Mouse (Mus musculus) neural tube, embryonic 12.5 days (tissue): ENCODE data around the gene Ralbp1. TPM values are rescaled to one million over a fixed set of nuclear protein-coding genes. Genes with fewer than 3 reads are reported as not detected.

Experiments used
- ATAC-seq: fragments of 200-750 bp; cut with Nextera tagmentation; 2 replicates; pipeline ENCODE4 v1.8.0; 2017; ENCODE audit warnings: low read depth, mild to moderate bottlenecking, moderate TSS enrichment, moderate library complexity; ENCODE audit not compliant: low FRiP score
- H3K27ac ChIP-seq: fragments of 300-500 bp; sonication (generic); 2 replicates; pipeline ENCODE4 v1.5.1; 2016
- H3K27me3 ChIP-seq: fragments of 300-500 bp; sonication (generic); replicated peaks from 2 replicates; pipeline ENCODE4 v1.6.1; 2016; ENCODE audit warnings: mild to moderate bottlenecking
- H3K36me3 ChIP-seq: fragments of 300-500 bp; sonication (generic); 2 replicates; pipeline ENCODE4 v1.6.1; 2016; ENCODE audit warnings: mild to moderate bottlenecking
- H3K4me1 ChIP-seq: fragments of 300-500 bp; sonication (generic); 2 replicates; pipeline ENCODE4 v1.6.1; 2016
- H3K4me2 ChIP-seq: fragments of 300-500 bp; sonication (generic); replicated peaks from 2 replicates; pipeline ENCODE4 v1.6.1; 2016; ENCODE audit warnings: mild to moderate bottlenecking
- H3K4me3 ChIP-seq: fragments of 300-500 bp; sonication (generic); 2 replicates; pipeline ENCODE4 v1.5.1; 2016
- H3K9ac ChIP-seq: fragments of 300-500 bp; sonication (generic); 2 replicates; pipeline ENCODE4 v1.6.1; 2016; ENCODE audit warnings: mild to moderate bottlenecking
- H3K9me3 ChIP-seq: fragments of 300-500 bp; sonication (generic); 2 replicates; pipeline ENCODE4 v1.6.1; 2016; ENCODE audit warnings: mild to moderate bottlenecking
- WGBS: fragments of 180-500 bp; shearing (Covaris S2); methylation state at CpG from one replicate; pipeline ENCODE4 v1.1.7; 2016; 5-methylcytosine and 5-hydroxymethylcytosine counted together
- polyA plus RNA-seq: library from polyadenylated mRNA; unstranded; fragments of >200 nt; fragmentation: Nextera tagmentation; extraction: Ambion mirVana; gene quantifications from 2 replicates; pipeline ENCODE4 v1.2.1, GENCODE M21; 2016

Ralbp1 gene
- polyA plus RNA-seq, 1 experiment from 2014 or later: 53.0 TPM

DNA sequence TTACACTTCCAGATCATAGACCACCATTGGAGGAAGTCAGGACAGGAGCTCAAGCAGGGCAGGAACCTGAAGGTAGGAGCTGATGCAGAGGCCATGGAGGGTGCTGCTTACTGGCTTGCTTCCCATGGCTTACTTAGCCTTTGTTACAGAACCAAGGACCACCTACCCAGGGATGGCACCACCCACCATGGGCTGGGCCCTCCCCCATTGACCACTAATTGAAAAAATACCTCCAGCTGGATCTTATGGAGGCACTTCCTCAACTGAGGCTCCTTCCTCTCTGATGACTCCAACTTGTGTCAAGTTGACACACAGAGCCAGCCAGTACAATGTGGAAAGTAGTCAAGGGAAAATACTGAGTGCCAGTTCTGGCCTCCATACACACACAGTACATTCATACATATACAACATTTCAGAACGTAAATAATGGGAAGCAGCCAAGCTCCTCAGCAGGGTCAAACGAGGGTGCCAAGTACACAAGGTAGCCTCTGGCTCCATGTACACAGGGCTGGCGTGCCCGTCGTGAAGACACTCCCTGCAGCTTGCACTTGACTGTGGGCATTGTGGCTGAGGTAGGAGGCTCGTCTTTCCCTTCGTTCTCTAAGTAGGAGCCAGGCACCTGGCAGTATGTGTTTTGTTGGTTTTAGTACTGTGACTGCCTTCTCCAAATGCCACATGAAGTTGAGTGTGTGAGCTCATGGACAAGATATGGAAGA is 45.9 kb downstream of the Ralbp1 start:
- 90% methylated on average over 7 of the region's 7 CpGs for WGBS

DNA sequence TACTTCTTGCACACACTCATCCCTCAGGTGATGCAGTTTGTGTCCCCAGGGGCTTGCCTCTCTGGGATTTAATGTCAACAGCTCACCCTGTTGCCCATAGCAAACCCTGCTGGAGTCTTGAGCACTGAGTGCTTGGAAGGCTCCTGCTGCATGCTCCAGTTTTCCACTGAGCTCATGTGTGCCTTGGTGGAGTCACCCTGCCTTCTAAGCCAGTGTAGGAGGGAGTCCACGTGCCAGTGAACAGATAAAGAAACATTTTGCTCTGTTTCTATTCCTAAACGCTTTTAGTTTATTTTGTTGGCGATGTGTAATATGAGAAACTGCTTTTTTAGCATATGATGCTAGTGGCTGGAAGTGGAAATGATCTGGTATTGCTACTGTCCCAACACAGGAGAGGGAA is 48.9 kb downstream of the Ralbp1 start:
- WGBS: 96% methylated on average over 3 of the region's 3 CpGs
- Histone ChIP-seq H3K4me3 (no peak overlapping the region), H3K36me3 (peaks cover 91% of the 10 kb centered on the region), H3K9me3 (no peaks in the 10 kb centered on the region), H3K27me3 (no peaks in the 10 kb centered on the region), H3K9ac (no peak overlapping the region), H3K4me2 (no peak overlapping the region), H3K4me1 (no peaks in the 10 kb centered on the region), H3K27ac (no peak overlapping the region)
- no peak for ATAC-seq

More for the DNA sequence above, 45.9 kb downstream of the Ralbp1 start:
- H3K27me3 ChIP-seq: no peaks in the 10 kb centered on the region
- H3K27ac ChIP-seq: no peak overlapping the region
- H3K4me1 ChIP-seq: no peaks in the 10 kb centered on the region
- H3K9ac ChIP-seq: no peak overlapping the region
- no peaks in the 10 kb centered on the region for H3K9me3 ChIP-seq
- ATAC-seq: no peak
- H3K4me3 ChIP-seq: no peak overlapping the region
- peaks cover 89% of the 10 kb centered on the region for H3K36me3 ChIP-seq
- H3K4me2 ChIP-seq: no peak overlapping the region

DNA sequence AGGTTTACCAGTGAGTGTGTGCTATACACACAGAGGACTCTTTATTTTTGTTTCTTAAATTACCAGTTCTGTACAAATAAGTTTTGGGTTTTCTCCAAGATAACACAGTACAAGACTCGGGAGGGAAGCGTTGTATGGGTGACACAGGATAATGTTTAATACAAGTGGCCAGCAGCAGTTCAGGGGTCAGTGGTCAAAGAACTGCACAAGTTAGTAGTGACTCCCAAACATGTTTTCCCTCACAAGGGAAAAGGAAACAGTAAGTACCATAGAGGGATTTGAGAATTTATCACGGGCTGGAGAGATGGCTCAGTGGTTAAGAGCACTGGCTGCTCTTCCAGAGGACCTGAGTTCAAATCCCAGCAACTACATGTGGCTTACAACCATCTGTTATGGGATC is 51.7 kb downstream of the Ralbp1 start:
- Histone ChIP-seq H3K4me2 (no peak overlapping the region), H3K9ac (no peak overlapping the region), H3K27ac (no peak overlapping the region), H3K36me3 (peaks cover 90% of the 10 kb centered on the region), H3K9me3 (no peaks in the 10 kb centered on the region), H3K27me3 (no peaks in the 10 kb centered on the region), H3K4me1 (no peaks in the 10 kb centered on the region), H3K4me3 (no peak overlapping the region)
- 91% methylated on average over 3 of the region's 3 CpGs for WGBS
- ATAC-seq: no peak

DNA sequence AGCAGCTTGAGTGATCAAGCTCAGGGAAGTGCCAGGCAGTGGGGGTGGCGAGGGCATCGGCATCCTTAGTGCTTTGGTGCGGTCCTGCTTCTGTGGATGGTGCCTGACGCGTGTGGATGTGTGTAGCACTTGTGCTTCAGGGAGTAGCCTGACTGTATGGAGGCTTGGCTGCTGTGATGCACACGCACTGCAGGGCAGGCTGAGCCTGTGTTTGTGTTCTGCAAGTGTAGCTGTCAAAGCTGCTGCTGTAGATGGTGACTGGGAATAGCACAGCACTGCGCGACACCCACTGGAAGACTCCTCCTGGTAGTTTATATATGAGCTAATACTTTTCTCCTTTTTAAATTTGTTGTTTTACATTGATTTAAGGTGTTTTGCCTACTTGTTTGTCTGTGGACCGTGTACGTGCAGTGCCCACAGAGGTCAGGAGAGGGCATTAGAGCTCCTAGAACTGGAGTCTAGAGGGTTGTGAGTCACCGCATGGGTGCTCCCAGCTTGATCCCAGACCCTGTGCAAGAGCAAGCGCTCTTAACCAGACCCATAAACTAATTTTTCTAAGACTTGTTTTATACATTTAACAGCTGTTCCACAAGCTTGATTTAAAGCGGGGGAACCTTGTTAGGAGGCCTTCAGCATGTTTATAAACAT is 55.3 kb downstream of the Ralbp1 start:
- Histone ChIP-seq H3K4me1 (peaks cover 3% of the 10 kb centered on the region; the same call in 1 of the 2 replicates), H3K36me3 (peaks cover 77% of the 10 kb centered on the region), H3K27ac (no peak overlapping the region), H3K4me2 (no peak overlapping the region), H3K9me3 (no peaks in the 10 kb centered on the region), H3K9ac (no peak overlapping the region), H3K4me3 (no peak overlapping the region), H3K27me3 (no peaks in the 10 kb centered on the region)
- WGBS: 91% methylated on average over 13 of the region's 13 CpGs
- ATAC-seq: no peak

DNA sequence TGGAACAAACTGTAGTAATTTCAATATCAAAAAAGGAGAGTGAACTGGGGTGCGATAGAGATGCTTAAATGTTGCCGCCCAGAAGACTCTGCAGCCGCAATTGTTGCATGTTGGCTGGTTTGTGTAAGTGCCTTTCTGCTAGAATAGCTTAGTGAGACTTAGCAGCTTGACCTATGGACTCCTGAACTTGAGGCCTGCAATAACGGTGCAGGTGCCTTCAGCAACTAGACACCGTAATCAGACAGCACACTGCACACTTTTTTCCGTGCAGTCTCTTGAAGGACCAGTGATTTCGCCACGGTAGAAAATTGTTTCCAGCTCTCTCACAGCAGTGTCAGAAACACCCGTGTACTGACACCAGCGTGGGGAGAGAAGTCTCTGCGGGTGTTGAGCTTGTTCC is 56.6 kb downstream of the Ralbp1 start:
- no peak overlapping the region for H3K9ac ChIP-seq
- no peak overlapping the region for H3K27ac ChIP-seq
- ATAC-seq: no peak
- no peaks in the 10 kb centered on the region for H3K9me3 ChIP-seq
- H3K36me3 ChIP-seq: peaks cover 78% of the 10 kb centered on the region
- no peak overlapping the region for H3K4me3 ChIP-seq
- WGBS: 96% methylated on average over 11 of the region's 11 CpGs
- H3K4me2 ChIP-seq: no peak overlapping the region
- H3K4me1 ChIP-seq: peaks cover 3% of the 10 kb centered on the region; the same call in 1 of the 2 replicates
- no peaks in the 10 kb centered on the region for H3K27me3 ChIP-seq

DNA sequence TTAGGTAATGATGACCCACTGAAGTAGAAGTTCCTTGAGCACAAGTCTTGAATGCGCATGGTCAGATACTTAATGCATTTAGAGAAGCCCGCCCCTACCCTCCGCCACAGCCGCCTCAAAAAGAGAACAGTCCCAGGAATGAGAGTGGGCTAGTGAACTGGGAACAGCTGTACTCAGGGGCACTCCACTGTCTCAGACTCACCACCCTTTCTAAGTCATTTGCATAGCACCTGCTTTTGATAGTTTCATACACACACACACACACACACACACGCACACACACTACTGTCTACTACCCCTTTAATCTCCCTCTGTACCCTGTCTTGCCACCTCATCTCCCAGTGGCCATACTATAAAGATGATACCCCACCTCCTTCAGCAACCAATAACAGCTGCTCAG is 57.7 kb downstream of the Ralbp1 start:
- 0 out of 2 replicates have a peak, but pooled peaks have one; percentile 50 for ATAC-seq
- Histone ChIP-seq H3K27ac (no peak overlapping the region), H3K36me3 (peaks cover 70% of the 10 kb centered on the region), H3K4me2 (no peak overlapping the region), H3K4me1 (peaks cover 3% of the 10 kb centered on the region; the same call in 1 of the 2 replicates), H3K9ac (no peak overlapping the region), H3K4me3 (no peak overlapping the region), H3K9me3 (no peaks in the 10 kb centered on the region), H3K27me3 (no peaks in the 10 kb centered on the region)
- 95% methylated on average over 5 of the region's 5 CpGs for WGBS

DNA sequence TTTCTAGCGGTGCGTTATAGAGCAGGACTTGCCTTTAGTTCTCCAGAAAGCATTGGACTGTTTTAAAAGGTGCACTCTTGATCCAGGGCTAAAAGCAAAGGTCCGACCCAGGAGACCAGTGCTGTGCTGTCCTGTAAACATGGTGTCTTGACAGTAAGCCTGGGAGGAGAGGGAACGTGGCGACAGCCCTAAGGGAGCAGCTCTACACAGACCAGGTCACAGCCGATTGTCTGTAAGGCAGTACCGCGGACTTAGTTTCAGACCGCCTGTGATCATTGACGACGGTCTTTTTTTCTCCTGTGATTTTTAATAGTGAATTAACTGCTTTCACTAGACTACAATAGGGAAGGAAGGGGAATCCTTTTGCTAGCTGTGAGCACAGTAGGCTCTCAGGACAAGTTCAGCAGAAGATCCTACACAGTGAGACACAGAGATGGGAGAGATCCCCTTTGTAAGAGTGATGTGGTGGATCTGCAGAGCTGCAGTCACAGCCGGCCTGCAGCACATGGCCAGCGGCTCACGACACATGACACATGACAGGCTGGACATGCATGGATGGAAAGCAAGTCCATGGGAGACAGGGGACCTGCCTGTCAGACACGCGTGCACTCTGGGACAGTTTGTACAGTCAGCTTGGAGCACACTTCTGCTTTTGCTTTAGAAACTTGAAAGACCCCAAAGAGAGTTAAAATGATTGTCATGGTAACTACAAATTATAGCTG is 58.3 kb downstream of the Ralbp1 start:
- peaks cover 66% of the 10 kb centered on the region for H3K36me3 ChIP-seq
- no peak overlapping the region for H3K4me3 ChIP-seq
- no peaks in the 10 kb centered on the region for H3K27me3 ChIP-seq
- no peak overlapping the region for H3K9ac ChIP-seq
- no peak for ATAC-seq
- no peaks in the 10 kb centered on the region for H3K9me3 ChIP-seq
- H3K4me1 ChIP-seq: peaks cover 3% of the 10 kb centered on the region; the same call in 1 of the 2 replicates
- WGBS: 79% methylated on average over 16 of the region's 16 CpGs
- H3K27ac ChIP-seq: no peak overlapping the region
- no peak overlapping the region for H3K4me2 ChIP-seq

DNA sequence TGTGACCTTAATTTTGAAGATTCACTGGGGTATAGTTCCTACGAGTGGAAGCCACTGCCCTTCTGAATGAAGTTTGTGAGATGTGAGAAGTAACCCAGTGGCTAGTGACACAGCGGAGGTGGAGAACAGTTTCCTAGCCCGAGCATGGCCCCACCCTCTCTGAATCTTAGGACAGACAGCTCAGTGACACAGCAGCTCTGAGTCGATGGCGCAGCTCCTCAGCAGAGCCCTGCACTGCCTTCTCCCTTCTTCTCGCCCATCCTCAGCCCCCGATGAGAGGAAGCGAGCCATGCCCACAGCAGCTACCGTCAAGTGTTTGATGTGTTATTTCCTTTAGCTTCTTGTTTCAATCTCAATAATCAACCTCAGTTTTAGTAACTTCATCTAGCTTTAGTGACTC is 59.3 kb downstream of the Ralbp1 start:
- no peaks in the 10 kb centered on the region for H3K9me3 ChIP-seq
- no peaks in the 10 kb centered on the region for H3K27me3 ChIP-seq
- WGBS: 78% methylated on average over 9 of the region's 9 CpGs
- H3K27ac ChIP-seq: no peak overlapping the region
- peaks cover 3% of the 10 kb centered on the region; the same call in 1 of the 2 replicates for H3K4me1 ChIP-seq
- H3K36me3 ChIP-seq: peaks cover 61% of the 10 kb centered on the region
- no peak for ATAC-seq
- no peak overlapping the region for H3K4me3 ChIP-seq
- H3K4me2 ChIP-seq: no peak overlapping the region
- no peak overlapping the region for H3K9ac ChIP-seq

DNA sequence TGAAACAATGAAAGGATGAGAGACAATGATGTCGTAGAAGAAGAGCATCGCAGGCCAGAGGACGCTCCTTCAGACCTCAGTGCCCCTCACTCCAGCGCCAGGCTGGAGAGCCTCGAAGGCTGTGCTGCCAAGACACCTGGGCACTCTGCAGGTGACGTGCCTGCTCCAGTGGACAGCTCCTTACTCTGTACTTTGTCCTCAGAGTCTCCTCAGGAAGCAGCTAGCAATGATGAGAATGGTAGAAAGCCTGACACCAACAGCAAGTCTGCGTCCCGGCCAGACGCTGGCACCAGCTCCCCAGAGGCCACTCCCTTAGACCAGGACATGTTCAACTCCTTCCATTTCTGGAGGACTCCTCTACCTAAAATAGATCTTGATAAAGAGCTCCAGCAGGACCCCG is 61.4 kb downstream of the Ralbp1 start:
- peaks cover 50% of the 10 kb centered on the region for H3K36me3 ChIP-seq
- ATAC-seq: no peak
- 93% methylated on average over 10 of the region's 10 CpGs for WGBS

DNA sequence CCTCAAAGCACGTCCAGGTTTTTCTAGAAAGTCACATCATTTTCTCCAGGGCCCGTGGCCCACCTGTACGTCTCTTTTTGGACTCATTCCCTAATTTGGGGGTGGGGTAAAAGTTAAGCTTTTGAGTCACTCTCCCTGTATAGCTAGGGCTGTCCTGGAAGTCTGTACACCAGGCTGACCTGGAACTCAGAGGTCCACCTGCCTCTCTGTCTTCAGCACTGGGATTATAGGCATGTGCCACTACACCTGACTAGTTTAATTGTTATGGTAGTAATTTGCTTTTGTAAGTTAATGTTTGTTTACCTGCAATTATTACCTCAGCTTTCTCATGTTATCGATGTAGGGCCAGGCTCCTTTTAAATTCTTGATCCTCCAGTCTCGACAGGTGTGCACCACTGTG is 63.2 kb downstream of the Ralbp1 start:
- no peak for ATAC-seq
- no peaks in the 10 kb centered on the region for H3K4me1 ChIP-seq
- no peak overlapping the region for H3K4me2 ChIP-seq
- no peak overlapping the region for H3K9ac ChIP-seq
- H3K36me3 ChIP-seq: peaks cover 44% of the 10 kb centered on the region
- 98% methylated on average over 5 of the region's 5 CpGs for WGBS
- no peaks in the 10 kb centered on the region for H3K9me3 ChIP-seq
- no peaks in the 10 kb centered on the region for H3K27me3 ChIP-seq
- no peak overlapping the region for H3K4me3 ChIP-seq
- H3K27ac ChIP-seq: no peak overlapping the region

More for the DNA sequence above, 61.4 kb downstream of the Ralbp1 start:
- H3K4me2 ChIP-seq: no peak overlapping the region
- no peak overlapping the region for H3K27ac ChIP-seq
- no peak overlapping the region for H3K9ac ChIP-seq
- no peaks in the 10 kb centered on the region for H3K9me3 ChIP-seq
- peaks cover 3% of the 10 kb centered on the region; the same call in 1 of the 2 replicates for H3K4me1 ChIP-seq
- no peaks in the 10 kb centered on the region for H3K27me3 ChIP-seq
- no peak overlapping the region for H3K4me3 ChIP-seq

DNA sequence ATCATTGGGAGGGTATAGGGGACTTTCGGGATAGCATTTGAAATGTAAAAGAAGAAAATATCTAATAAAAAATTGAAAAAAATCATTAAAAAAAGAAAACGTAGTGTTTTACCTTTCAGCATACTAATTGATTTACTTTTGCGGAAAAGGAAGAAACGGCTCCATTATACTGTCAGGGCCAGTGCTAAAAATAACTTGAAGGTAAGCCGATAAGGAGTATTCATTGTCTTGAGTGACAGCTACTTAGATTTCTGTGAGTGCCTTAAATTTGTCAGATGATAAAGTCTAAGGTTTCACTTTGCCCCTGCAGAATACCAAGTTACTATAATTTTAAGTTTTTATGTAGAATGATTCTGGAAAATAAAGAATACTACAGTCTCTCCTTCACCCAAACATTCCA is 65.4 kb downstream of the Ralbp1 start:
- no peak overlapping the region for H3K27ac ChIP-seq
- 86% methylated on average over 5 of the region's 5 CpGs for WGBS
- H3K9ac ChIP-seq: no peak overlapping the region
- H3K4me3 ChIP-seq: no peak overlapping the region
- H3K9me3 ChIP-seq: no peaks in the 10 kb centered on the region
- ATAC-seq: no peak
- H3K27me3 ChIP-seq: no peaks in the 10 kb centered on the region
- H3K36me3 ChIP-seq: peaks cover 57% of the 10 kb centered on the region
- H3K4me2 ChIP-seq: no peak overlapping the region
- H3K4me1 ChIP-seq: no peaks in the 10 kb centered on the region

DNA sequence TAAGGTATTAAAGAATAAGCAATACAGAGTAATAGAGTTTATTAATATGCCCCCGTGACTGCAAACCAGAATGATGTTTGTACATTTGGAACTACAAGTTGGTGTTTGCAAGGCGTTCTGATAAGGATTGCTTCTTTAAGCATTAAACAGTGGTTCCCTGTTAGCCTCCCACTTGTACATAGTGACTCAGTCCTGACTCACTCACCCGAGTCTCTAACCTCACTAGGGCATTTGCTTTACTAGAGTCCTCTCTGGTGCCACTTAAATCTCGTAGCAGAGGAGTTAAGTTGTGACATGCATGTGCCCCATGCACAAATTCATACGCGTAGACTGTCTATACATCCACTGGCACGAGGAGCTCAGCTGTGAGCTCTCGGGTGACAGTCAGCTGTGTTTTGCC is 71.8 kb downstream of the Ralbp1 start:
- H3K9me3 ChIP-seq: no peaks in the 10 kb centered on the region
- no peak for ATAC-seq
- H3K27me3 ChIP-seq: no peaks in the 10 kb centered on the region
- peaks cover 66% of the 10 kb centered on the region for H3K36me3 ChIP-seq
- H3K4me2 ChIP-seq: no peak overlapping the region
- H3K4me1 ChIP-seq: no peaks in the 10 kb centered on the region
- WGBS: 95% methylated on average over 8 of the region's 8 CpGs
- H3K4me3 ChIP-seq: no peak overlapping the region
- H3K9ac ChIP-seq: no peak overlapping the region
- no peak overlapping the region for H3K27ac ChIP-seq
